Mouse (Mus musculus): ENCODE results near the gene Ube4b. TPM values are rescaled to one million over a fixed set of nuclear protein-coding genes. Genes with fewer than 3 reads are reported as not detected.

The Ube4b gene
- polyA plus RNA-seq, 1 experiment: 36.5 TPM

DNA sequence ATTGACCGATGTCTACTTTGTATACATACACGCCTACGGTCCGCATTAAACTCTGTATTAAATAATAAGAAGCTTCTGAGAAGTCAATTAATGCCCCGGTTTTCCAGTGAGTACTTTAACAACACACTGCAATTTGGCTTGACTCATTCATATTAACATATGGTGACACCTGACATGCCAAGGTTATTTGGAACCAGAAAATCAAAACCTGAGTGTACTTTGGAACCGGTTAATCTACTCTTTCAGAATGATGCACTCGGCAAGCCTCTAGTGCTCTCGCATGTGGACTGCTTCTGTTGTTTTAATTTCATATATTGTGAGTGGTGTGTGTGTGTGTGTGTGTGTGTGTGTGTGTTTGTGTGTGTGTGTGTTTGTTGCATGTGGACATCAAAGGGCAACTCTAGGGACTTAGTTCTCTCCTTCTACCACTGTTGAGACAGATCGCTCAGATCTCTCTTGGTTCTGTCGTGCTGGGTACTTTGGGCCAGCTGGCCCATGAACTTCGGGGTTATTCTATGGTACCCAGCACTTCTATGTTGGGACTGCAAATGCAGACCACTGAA lies 112.2 kb downstream of the Ube4b start:
- no peak for TF ChIP-seq CTCF (IDR thresholded peaks at IDR 0.05; ENCODE audit: control insufficient read depth, insufficient read depth, insufficient replicate concordance, low read depth, low read length)
- no peak for TF ChIP-seq POLR2A (IDR thresholded peaks at IDR 0.05; ENCODE audit: control insufficient read depth, low read depth, low read length)
- H3K27ac ChIP-seq (ENCODE audit: control insufficient read depth, insufficient read depth, low read depth, low read length): no peak overlapping the region

DNA sequence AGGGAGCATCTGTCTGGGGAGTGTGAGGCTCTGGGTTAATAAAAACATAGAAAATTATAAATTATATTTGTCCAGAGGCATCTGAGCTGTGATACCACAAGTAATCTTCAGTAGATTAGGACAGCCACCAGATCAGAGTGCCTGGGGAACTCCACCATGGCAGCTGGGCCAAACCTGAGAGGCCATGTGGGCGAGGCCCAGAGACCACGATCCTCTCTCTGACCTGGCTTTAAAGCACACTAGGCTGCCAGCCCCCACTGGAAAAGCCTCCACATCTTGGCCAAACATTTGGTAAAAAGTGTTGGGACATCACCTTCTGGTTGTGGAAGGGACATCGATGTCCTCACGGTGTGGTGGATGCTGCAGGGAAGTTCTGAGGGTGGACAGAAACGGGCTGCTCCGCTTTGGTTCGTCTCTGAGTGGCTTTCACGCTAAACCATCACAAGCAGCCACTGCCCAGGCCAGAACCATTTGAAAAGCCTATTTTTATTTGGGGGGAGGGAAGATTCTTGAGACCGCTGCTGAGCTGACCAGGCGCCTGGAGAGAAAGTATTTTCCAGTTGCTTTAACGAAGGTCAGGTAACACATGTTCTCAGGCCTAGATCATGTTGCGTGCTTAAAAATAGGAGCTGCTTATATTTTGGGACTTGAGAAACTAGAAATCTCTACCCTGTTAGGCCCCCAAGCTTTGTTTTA lies 112.8 kb downstream of the Ube4b start:
- Histone ChIP-seq H3K27ac (ENCODE audit: control insufficient read depth, insufficient read depth, low read depth, low read length) (no peak overlapping the region), H3K27me3 (ENCODE audit: control insufficient read depth, insufficient read depth, low read length) (no peaks in the 10 kb centered on the region), H3K36me3 (ENCODE audit: control insufficient read depth, insufficient read depth, low read length) (no peaks in the 10 kb centered on the region), H3K4me3 (ENCODE audit: control insufficient read depth, low read depth, low read length) (no peak overlapping the region), H3K4me1 (ENCODE audit: control insufficient read depth, insufficient read depth, low read length) (no peaks in the 10 kb centered on the region; the same call in 1 of the 2 replicates)
- TF ChIP-seq POLR2A (IDR thresholded peaks at IDR 0.05; ENCODE audit: control insufficient read depth, low read depth, low read length): no peak
- TF ChIP-seq CTCF (IDR thresholded peaks at IDR 0.05; ENCODE audit: control insufficient read depth, insufficient read depth, insufficient replicate concordance, low read depth, low read length): no peak

More for the DNA sequence above, 112.2 kb downstream of the Ube4b start:
- no peak overlapping the region for H3K4me3 ChIP-seq (ENCODE audit: control insufficient read depth, low read depth, low read length)
- H3K4me1 ChIP-seq (ENCODE audit: control insufficient read depth, insufficient read depth, low read length): no peaks in the 10 kb centered on the region
- H3K36me3 ChIP-seq (ENCODE audit: control insufficient read depth, insufficient read depth, low read length): no peaks in the 10 kb centered on the region
- no peaks in the 10 kb centered on the region for H3K27me3 ChIP-seq (ENCODE audit: control insufficient read depth, insufficient read depth, low read length)

DNA sequence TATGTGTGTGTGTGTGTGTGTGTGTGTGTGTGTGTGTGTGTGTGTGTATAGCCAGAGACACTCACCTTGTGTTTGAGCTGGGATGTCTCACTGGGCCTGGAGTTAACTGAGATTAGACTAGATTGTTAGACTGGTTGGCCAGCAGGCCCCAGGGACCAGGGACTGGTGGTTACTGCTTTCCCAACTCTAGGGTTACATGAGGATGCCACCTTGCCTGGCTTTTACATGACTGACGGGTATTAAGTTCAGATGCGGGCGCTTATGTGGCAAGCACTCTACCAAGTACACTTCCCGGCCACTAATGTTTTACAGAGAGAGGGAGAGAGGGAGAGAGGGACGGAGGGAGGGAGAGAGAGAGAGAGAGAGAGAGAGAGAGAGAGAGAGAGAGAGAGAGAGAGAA lies 114.6 kb downstream of the Ube4b start:
- H3K36me3 ChIP-seq (ENCODE audit: control insufficient read depth, insufficient read depth, low read length): no peaks in the 10 kb centered on the region
- no peak overlapping the region for H3K27ac ChIP-seq (ENCODE audit: control insufficient read depth, insufficient read depth, low read depth, low read length)
- TF ChIP-seq CTCF (IDR thresholded peaks at IDR 0.05; ENCODE audit: control insufficient read depth, insufficient read depth, insufficient replicate concordance, low read depth, low read length): no peak
- TF ChIP-seq POLR2A (IDR thresholded peaks at IDR 0.05; ENCODE audit: control insufficient read depth, low read depth, low read length): no peak
- H3K27me3 ChIP-seq (ENCODE audit: control insufficient read depth, insufficient read depth, low read length): no peaks in the 10 kb centered on the region
- peaks cover 4% of the 10 kb centered on the region for H3K4me1 ChIP-seq (ENCODE audit: control insufficient read depth, insufficient read depth, low read length)
- H3K4me3 ChIP-seq (ENCODE audit: control insufficient read depth, low read depth, low read length): no peak overlapping the region

GRCm38 (mm10) chr4:149308491-149308820 lies 118.1 kb downstream of the Ube4b start:
- no peak for TF ChIP-seq POLR2A (IDR thresholded peaks at IDR 0.05; ENCODE audit: control insufficient read depth, low read depth, low read length)
- no peak for TF ChIP-seq CTCF (IDR thresholded peaks at IDR 0.05; ENCODE audit: control insufficient read depth, insufficient read depth, insufficient replicate concordance, low read depth, low read length)
- Histone ChIP-seq H3K36me3 (ENCODE audit: control insufficient read depth, insufficient read depth, low read length) (no peaks in the 10 kb centered on the region), H3K27me3 (ENCODE audit: control insufficient read depth, insufficient read depth, low read length) (no peaks in the 10 kb centered on the region), H3K4me1 (ENCODE audit: control insufficient read depth, insufficient read depth, low read length) (peaks cover 8% of the 10 kb centered on the region), H3K4me3 (ENCODE audit: control insufficient read depth, low read depth, low read length) (peak overlapping the region; percentile 94), H3K27ac (ENCODE audit: control insufficient read depth, insufficient read depth, low read depth, low read length) (peak overlapping the region; percentile 97)

GRCm38 (mm10) chr4:149307596-149308490 lies 118.7 kb downstream of the Ube4b start, which contains the start of gene Kif1b:
Gene Kif1b, minus strand, starts transcription at chr4:149307693.
- H3K4me1 ChIP-seq (ENCODE audit: control insufficient read depth, insufficient read depth, low read length): peaks cover 8% of the 10 kb centered on the region
- H3K27ac ChIP-seq (ENCODE audit: control insufficient read depth, insufficient read depth, low read depth, low read length): peak within 1 kb of the TSS; percentile 97
- H3K4me3 ChIP-seq (ENCODE audit: control insufficient read depth, low read depth, low read length): peak within 1 kb of the TSS; percentile 94
- peak; percentile 81 for TF ChIP-seq POLR2A (IDR thresholded peaks at IDR 0.05; ENCODE audit: control insufficient read depth, low read depth, low read length)
- TF ChIP-seq CTCF (IDR thresholded peaks at IDR 0.05; ENCODE audit: control insufficient read depth, insufficient read depth, insufficient replicate concordance, low read depth, low read length): peak; percentile 87
- no peaks in the 10 kb centered on the region for H3K27me3 ChIP-seq (ENCODE audit: control insufficient read depth, insufficient read depth, low read length)
- H3K36me3 ChIP-seq (ENCODE audit: control insufficient read depth, insufficient read depth, low read length): no peaks in the 10 kb centered on the region

GRCm38 (mm10) chr4:149306712-149307595 lies 119.6 kb downstream of the Ube4b start:
- Histone ChIP-seq H3K27me3 (ENCODE audit: control insufficient read depth, insufficient read depth, low read length) (no peaks in the 10 kb centered on the region), H3K36me3 (ENCODE audit: control insufficient read depth, insufficient read depth, low read length) (no peaks in the 10 kb centered on the region), H3K4me3 (ENCODE audit: control insufficient read depth, low read depth, low read length) (peak overlapping the region; percentile 94), H3K4me1 (ENCODE audit: control insufficient read depth, insufficient read depth, low read length) (peaks cover 8% of the 10 kb centered on the region), H3K27ac (ENCODE audit: control insufficient read depth, insufficient read depth, low read depth, low read length) (peak overlapping the region; percentile 79)
- peak; percentile 34; the same call in 1 of the 2 replicates for TF ChIP-seq POLR2A (IDR thresholded peaks at IDR 0.05; ENCODE audit: control insufficient read depth, low read depth, low read length)
- TF ChIP-seq CTCF (IDR thresholded peaks at IDR 0.05; ENCODE audit: control insufficient read depth, insufficient read depth, insufficient replicate concordance, low read depth, low read length): no peak
